8 mouse cellular contexts compared by ENCODE assay signal in genomic region chr17:35509284-35509683, GRCm38 (mm10). TPM values are rescaled to one million over a fixed set of nuclear protein-coding genes. Genes with fewer than 3 reads are reported as not detected.
DNase-seq lines count a peak whose midpoint lies in the region; ATAC-seq and TF ChIP-seq lines count a peak whose summit lies in the region.

No protein-coding gene starts in this region.

- H3K9me3 ChIP-seq in heart, postnatal 0 days (replicated peaks; ENCODE audit: control insufficient read depth, low read length): no peaks in the 10 kb centered on the region
- H3K9me3 ChIP-seq in stomach, embryonic 16.5 days (replicated peaks; ENCODE audit: control insufficient read depth, low read length): no peaks in the 10 kb centered on the region

- H3K4me2 ChIP-seq in heart, postnatal 0 days (ENCODE audit: low read depth, low read length): no peak overlapping the region
- no peak overlapping the region for H3K4me2 ChIP-seq in stomach, embryonic 16.5 days (ENCODE audit: low read depth, low read length)

- peaks cover 3% of the 10 kb centered on the region; the same call in 1 of the 2 replicates for H3K36me3 ChIP-seq in heart, postnatal 0 days (replicated peaks; ENCODE audit: control insufficient read depth, insufficient read depth, low read length)
- H3K36me3 ChIP-seq in stomach, embryonic 16.5 days (ENCODE audit: control insufficient read depth, insufficient read depth, low read length): no peaks in the 10 kb centered on the region

- no peaks in the 10 kb centered on the region for H3K4me1 ChIP-seq in heart, postnatal 0 days (ENCODE audit: control insufficient read depth, insufficient read depth)
- H3K4me1 ChIP-seq in stomach, embryonic 16.5 days (ENCODE audit: control insufficient read depth, insufficient read depth, low read length): peaks cover 4% of the 10 kb centered on the region

- H3K4me3 ChIP-seq in heart, postnatal 0 days (ENCODE audit: low read depth, low read length): no peak overlapping the region
- H3K4me3 ChIP-seq in stomach, embryonic 16.5 days (replicated peaks; ENCODE audit: low read length): no peak overlapping the region

- TF ChIP-seq CTCF in heart, postnatal 0 days (IDR thresholded peaks at IDR 0.05; ENCODE audit: low read depth): peak; percentile 63

- peaks cover 41% of the 10 kb centered on the region for H3K27me3 ChIP-seq in heart, postnatal 0 days (ENCODE audit: control insufficient read depth, insufficient read depth, low read length)
- peaks cover 11% of the 10 kb centered on the region; the same call in 1 of the 2 replicates for H3K27me3 ChIP-seq in stomach, embryonic 16.5 days (ENCODE audit: control insufficient read depth, insufficient read depth, low read length)

- TF ChIP-seq EP300 in heart, postnatal 0 days (IDR thresholded peaks at IDR 0.05; ENCODE audit: low read depth): no peak

- WGBS in heart, postnatal 0 days: 13% methylated on average over 8 of the region's 8 CpGs
- WGBS in stomach, embryonic 16.5 days: 27% methylated on average over 8 of the region's 8 CpGs

- peak; percentile 34 for DNase-seq in heart, postnatal 0 days (ENCODE audit: low spot score)
- no peak for DNase-seq in heart, adult 8-10 months (ENCODE audit: low spot score)
- DNase-seq in A20 (ENCODE audit: low read depth, low spot score): peak; percentile 73
- peak; percentile 34 for DNase-seq in c-Kit-positive CD71-negative TER-119-negative erythroid progenitor cells, embryonic 14.5 days (ENCODE audit: low read depth)
- peak; percentile 36 to 38 for DNase-seq in kidney, postnatal 25 days
- DNase-seq in adrenal gland, postnatal 25 days: no peak
- no peak for DNase-seq in cerebellum, postnatal 36 days

- no peak overlapping the region for H3K27ac ChIP-seq in heart, postnatal 0 days (ENCODE audit: low read depth)
- H3K27ac ChIP-seq in stomach, embryonic 16.5 days (ENCODE audit: low read length): no peak overlapping the region

- no peak overlapping the region for H3K9ac ChIP-seq in heart, postnatal 0 days (replicated peaks; ENCODE audit: low read depth, low read length)
- no peak overlapping the region for H3K9ac ChIP-seq in stomach, embryonic 16.5 days (ENCODE audit: low read length)

- no peak for ATAC-seq in heart, postnatal 0 days (ENCODE audit: insufficient read depth, low read depth)
- ATAC-seq in stomach, embryonic 16.5 days (ENCODE audit: insufficient read depth, low FRiP score): peak; percentile 33; the same call in 1 of the 2 replicates

RNA-seq across cellular contexts. Expression of gene Pou5f1, which starts 3.5 kb away (rescaled TPM):
- total RNA-seq in heart, postnatal 0 days (2014; rRNA removed; ENCODE audit: low replicate concordance): not detected in 2 replicates
- polyA plus RNA-seq in heart, postnatal 0 days (2015; fragmentation: Nextera tagmentation; extraction: Ambion mirVana): not detected in 2 replicates
- total RNA-seq in heart, adult 8-10 months (2022): not detected
- polyA plus RNA-seq in stomach, embryonic 16.5 days (2015; fragmentation: Nextera tagmentation; extraction: Ambion mirVana): not detected in 2 replicates
- 0.30 and 0.90 TPM in 2 replicates for total RNA-seq in adrenal gland, postnatal 25 days (2021)

RNA-seq across cellular contexts. Expression of gene Tcf19, which starts 7.3 kb away (rescaled TPM):
- total RNA-seq in heart, postnatal 0 days (2014; rRNA removed; ENCODE audit: low replicate concordance): 58.8 and 68.0 TPM in 2 replicates
- polyA plus RNA-seq in heart, postnatal 0 days (2015; fragmentation: Nextera tagmentation; extraction: Ambion mirVana): 21.3 and 23.3 TPM in 2 replicates
- total RNA-seq in heart, adult 8-10 months (2022): 1 to 10 TPM; 2.1 to 3.3 (median 2.4) TPM
- polyA plus RNA-seq in stomach, embryonic 16.5 days (2015; fragmentation: Nextera tagmentation; extraction: Ambion mirVana): 79.6 and 83.1 TPM in 2 replicates
- 16.0 and 21.2 TPM in 2 replicates for total RNA-seq in adrenal gland, postnatal 25 days (2021)

RNA-seq across cellular contexts. Expression of gene Cchcr1, which starts 7.6 kb away (rescaled TPM):
- total RNA-seq in heart, postnatal 0 days (2014; rRNA removed; ENCODE audit: low replicate concordance): 4.8 and 30.8 TPM in 2 replicates
- polyA plus RNA-seq in heart, postnatal 0 days (2015; fragmentation: Nextera tagmentation; extraction: Ambion mirVana): 4.5 and 4.8 TPM in 2 replicates
- 1 to 10 TPM; 2.0 to 3.9 (median 2.4) TPM for total RNA-seq in heart, adult 8-10 months (2022)
- 17.5 and 19.4 TPM in 2 replicates for polyA plus RNA-seq in stomach, embryonic 16.5 days (2015; fragmentation: Nextera tagmentation; extraction: Ambion mirVana)
- 15.7 and 16.6 TPM in 2 replicates for total RNA-seq in adrenal gland, postnatal 25 days (2021)

RNA-seq across cellular contexts. Expression of gene Psors1c2, which starts 23.7 kb away (rescaled TPM):
- total RNA-seq in heart, postnatal 0 days (2014; rRNA removed; ENCODE audit: low replicate concordance): 1.3 TPM in 1 of 2 replicates, not detected in the other
- polyA plus RNA-seq in heart, postnatal 0 days (2015; fragmentation: Nextera tagmentation; extraction: Ambion mirVana): 0.14 TPM in 1 of 2 replicates, not detected in the other
- not detected for total RNA-seq in heart, adult 8-10 months (2022)
- 1.3 and 2.0 TPM in 2 replicates for polyA plus RNA-seq in stomach, embryonic 16.5 days (2015; fragmentation: Nextera tagmentation; extraction: Ambion mirVana)
- not detected in 2 replicates for total RNA-seq in adrenal gland, postnatal 25 days (2021)

RNA-seq across cellular contexts. Expression of gene H2-Q10, which starts 39.4 kb away (rescaled TPM):
- total RNA-seq in heart, postnatal 0 days (2014; rRNA removed; ENCODE audit: low replicate concordance): not detected in 2 replicates
- 0.10 and 0.11 TPM in 2 replicates for polyA plus RNA-seq in heart, postnatal 0 days (2015; fragmentation: Nextera tagmentation; extraction: Ambion mirVana)
- total RNA-seq in heart, adult 8-10 months (2022): under 1 TPM; 0.38 to 0.59 (median 0.39) TPM
- 17.9 and 22.4 TPM in 2 replicates for polyA plus RNA-seq in stomach, embryonic 16.5 days (2015; fragmentation: Nextera tagmentation; extraction: Ambion mirVana)
- total RNA-seq in adrenal gland, postnatal 25 days (2021): 2.3 and 14.7 TPM in 2 replicates

Comparison
In these comparisons a context has a peak if more than half of its experiments do, and no peak if none do; other contexts are left out.
1. DNase-seq: peak in heart, postnatal 0 days (single experiment), A20 (single experiment), c-Kit-positive CD71-negative TER-119-negative erythroid progenitor cells, embryonic 14.5 days (single experiment) and kidney, postnatal 25 days (2 of 2); none in heart, adult 8-10 months (single experiment), adrenal gland, postnatal 25 days (single experiment) and cerebellum, postnatal 36 days (0 of 2).